Comparison of ENCODE assay signal across 25 mouse cellular contexts in the genomic region with DNA sequence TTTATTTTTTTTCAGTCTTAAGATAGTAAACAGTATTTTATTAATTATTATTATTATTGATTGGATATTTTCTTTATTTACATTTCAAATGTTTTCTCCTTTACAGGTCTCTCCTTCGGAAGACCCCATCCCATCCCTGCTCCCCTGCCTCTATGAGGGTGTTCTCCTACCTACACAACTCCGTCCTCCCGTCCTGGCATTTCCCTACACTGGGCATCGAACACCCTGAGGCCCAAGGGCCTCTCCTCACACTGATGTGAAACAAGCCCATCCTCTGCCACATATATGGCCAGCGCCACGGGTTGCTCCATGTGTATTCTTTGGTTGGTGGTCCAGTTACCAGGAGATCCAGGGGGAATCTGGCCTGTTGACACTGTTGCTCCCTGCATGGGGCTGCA.
DNase-seq lines count a peak whose midpoint lies in the region; ATAC-seq and TF ChIP-seq lines count a peak whose summit lies in the region.
"Had no signal": no experiment of that assay in that cellular context is flagged by ENCODE, and none has a peak within 500 bp of the region (broad histone marks: within the 10 kb centered on the region; RNA-seq: fewer than 3 reads in every experiment).

No protein-coding gene starts in this region.

- no peak for DNase-seq in hindbrain, embryonic 14.5 days (ENCODE audit: low spot score)
- DNase-seq in midbrain, postnatal 0 days (ENCODE audit: low spot score): no peak
- no peak for DNase-seq in limb, embryonic 10.5 days (ENCODE audit: low spot score)
- DNase-seq in layer of hippocampus, adult 9-10 months (ENCODE audit: low spot score): no peak
- DNase-seq in thymus, postnatal 10 days (ENCODE audit: low spot score in 2 of 2): no peak
- DNase-seq: adrenal gland, postnatal 36 days; B cell, adult 2 months; cerebellum, adult 9-10 months; gastrocnemius, adult 2 months; liver, embryonic 13.5 days; lung, adult 2 months; lung, postnatal 14 days; thymus, postnatal 14 days had no signal

- H3K9me3 ChIP-seq in hindbrain, embryonic 15.5 days: no peaks in the 10 kb centered on the region
- no peaks in the 10 kb centered on the region for H3K9me3 ChIP-seq in hindbrain, embryonic 14.5 days (ENCODE audit: control insufficient read depth, low read length)
- no peaks in the 10 kb centered on the region for H3K9me3 ChIP-seq in midbrain, embryonic 13.5 days
- H3K9me3 ChIP-seq in midbrain, postnatal 0 days (ENCODE audit: low read length): no peaks in the 10 kb centered on the region
- H3K9me3 ChIP-seq in embryonic facial prominence, embryonic 13.5 days: no peaks in the 10 kb centered on the region
- H3K9me3 ChIP-seq in limb, embryonic 10.5 days (replicated peaks): no peaks in the 10 kb centered on the region
- H3K9me3 ChIP-seq: G1E; hindbrain, embryonic 12.5 days; intestine, embryonic 15.5 days; limb, embryonic 12.5 days; liver, embryonic 13.5 days; neural tube, embryonic 12.5 days had no signal

- H3K9ac ChIP-seq in hindbrain, embryonic 15.5 days: no peak overlapping the region
- H3K9ac ChIP-seq in hindbrain, embryonic 14.5 days: no peak overlapping the region
- H3K9ac ChIP-seq in midbrain, embryonic 13.5 days (replicated peaks): no peak overlapping the region
- no peak overlapping the region for H3K9ac ChIP-seq in midbrain, postnatal 0 days (replicated peaks; ENCODE audit: low read length, poor library complexity, severe bottlenecking)
- no peak overlapping the region for H3K9ac ChIP-seq in embryonic facial prominence, embryonic 13.5 days
- H3K9ac ChIP-seq: hindbrain, embryonic 12.5 days; intestine, embryonic 15.5 days; limb, embryonic 12.5 days; liver, embryonic 13.5 days; neural tube, embryonic 12.5 days had no signal

- no peaks in the 10 kb centered on the region for H3K27me3 ChIP-seq in hindbrain, embryonic 15.5 days
- no peaks in the 10 kb centered on the region for H3K27me3 ChIP-seq in hindbrain, embryonic 14.5 days (ENCODE audit: control insufficient read depth, insufficient read depth, low read length)
- no peaks in the 10 kb centered on the region for H3K27me3 ChIP-seq in midbrain, embryonic 13.5 days
- H3K27me3 ChIP-seq in midbrain, postnatal 0 days (ENCODE audit: insufficient read depth, low read length): no peaks in the 10 kb centered on the region
- H3K27me3 ChIP-seq in embryonic facial prominence, embryonic 13.5 days: no peaks in the 10 kb centered on the region
- no peaks in the 10 kb centered on the region for H3K27me3 ChIP-seq in limb, embryonic 10.5 days (ENCODE audit: low read depth, poor library complexity, severe bottlenecking)
- H3K27me3 ChIP-seq: CH12.LX; hindbrain, embryonic 12.5 days; intestine, embryonic 15.5 days; limb, embryonic 12.5 days; liver, embryonic 13.5 days; neural tube, embryonic 12.5 days; Patski had no signal

- H3K4me1 ChIP-seq in hindbrain, embryonic 15.5 days (replicated peaks): no peaks in the 10 kb centered on the region
- no peaks in the 10 kb centered on the region for H3K4me1 ChIP-seq in hindbrain, embryonic 14.5 days (replicated peaks; ENCODE audit: control insufficient read depth, insufficient read depth, low read length)
- no peaks in the 10 kb centered on the region for H3K4me1 ChIP-seq in midbrain, embryonic 13.5 days (replicated peaks)
- no peaks in the 10 kb centered on the region for H3K4me1 ChIP-seq in midbrain, postnatal 0 days (ENCODE audit: insufficient read depth, low read length)
- peaks cover 17% of the 10 kb centered on the region for H3K4me1 ChIP-seq in embryonic facial prominence, embryonic 13.5 days
- peaks cover 34% of the 10 kb centered on the region for H3K4me1 ChIP-seq in limb, embryonic 10.5 days
- H3K4me1 ChIP-seq: liver, embryonic 13.5 days had no signal

- H3K36me3 ChIP-seq in hindbrain, embryonic 15.5 days: no peaks in the 10 kb centered on the region
- H3K36me3 ChIP-seq in hindbrain, embryonic 14.5 days (replicated peaks; ENCODE audit: control insufficient read depth, insufficient read depth): no peaks in the 10 kb centered on the region
- H3K36me3 ChIP-seq in midbrain, embryonic 13.5 days: no peaks in the 10 kb centered on the region
- H3K36me3 ChIP-seq in midbrain, postnatal 0 days (ENCODE audit: insufficient read depth, low read length): no peaks in the 10 kb centered on the region
- no peaks in the 10 kb centered on the region for H3K36me3 ChIP-seq in embryonic facial prominence, embryonic 13.5 days
- H3K36me3 ChIP-seq in limb, embryonic 10.5 days: no peaks in the 10 kb centered on the region
- H3K36me3 ChIP-seq: G1E; hindbrain, embryonic 12.5 days; intestine, embryonic 15.5 days; limb, embryonic 12.5 days; liver, embryonic 13.5 days; neural tube, embryonic 12.5 days had no signal

- 88% methylated on average over 6 of the region's 6 CpGs for WGBS in hindbrain, embryonic 15.5 days
- 92% methylated on average over 6 of the region's 6 CpGs for WGBS in hindbrain, embryonic 14.5 days
- whole genome bisulfite sequencing in midbrain, embryonic 13.5 days: 95% methylated on average over 6 of the region's 6 CpGs
- 94% methylated on average over 6 of the region's 6 CpGs for WGBS in midbrain, postnatal 0 days
- WGBS in embryonic facial prominence, embryonic 13.5 days: 91% methylated on average over 6 of the region's 6 CpGs
- WGBS in limb, embryonic 10.5 days: 95% methylated on average over 6 of the region's 6 CpGs

- TF ChIP-seq CTCF in midbrain, postnatal 0 days (IDR thresholded peaks at IDR 0.05): no peak

- H3K4me3 ChIP-seq in hindbrain, embryonic 15.5 days: no peak overlapping the region
- no peak overlapping the region for H3K4me3 ChIP-seq in hindbrain, embryonic 14.5 days (replicated peaks; ENCODE audit: low read length)
- no peak overlapping the region for H3K4me3 ChIP-seq in midbrain, embryonic 13.5 days (replicated peaks)
- H3K4me3 ChIP-seq in midbrain, postnatal 0 days (ENCODE audit: low read depth, low read length): no peak overlapping the region
- H3K4me3 ChIP-seq in embryonic facial prominence, embryonic 13.5 days: no peak overlapping the region
- H3K4me3 ChIP-seq in limb, embryonic 10.5 days: no peak overlapping the region
- H3K4me3 ChIP-seq: erythroblast, embryonic 14.5 days; hindbrain, embryonic 12.5 days; intestine, embryonic 15.5 days; limb, embryonic 12.5 days; liver, embryonic 13.5 days; neural tube, embryonic 12.5 days had no signal

- H3K27ac ChIP-seq in hindbrain, embryonic 15.5 days (replicated peaks): no peak overlapping the region
- no peak overlapping the region for H3K27ac ChIP-seq in hindbrain, embryonic 14.5 days
- no peak overlapping the region for H3K27ac ChIP-seq in midbrain, embryonic 13.5 days
- H3K27ac ChIP-seq in midbrain, postnatal 0 days (ENCODE audit: low read depth, low read length): no peak overlapping the region
- no peak overlapping the region for H3K27ac ChIP-seq in embryonic facial prominence, embryonic 13.5 days
- H3K27ac ChIP-seq in limb, embryonic 10.5 days: peak overlapping the region; percentile 27; the same call in 1 of the 2 replicates
- H3K27ac ChIP-seq: gastrocnemius, adult 2 months; hindbrain, embryonic 12.5 days; intestine, embryonic 15.5 days; limb, embryonic 12.5 days; liver, embryonic 13.5 days; neural tube, embryonic 12.5 days; stomach, postnatal 0 days had no signal

- ATAC-seq in hindbrain, embryonic 15.5 days (ENCODE audit: low FRiP score, low read depth): no peak
- no peak for ATAC-seq in hindbrain, embryonic 14.5 days (ENCODE audit: low FRiP score)
- ATAC-seq in midbrain, embryonic 13.5 days: 0 out of 2 replicates have a peak, but pooled peaks have one; percentile 50
- no peak for ATAC-seq in midbrain, postnatal 0 days (ENCODE audit: low FRiP score)
- 0 out of 2 replicates have a peak, but pooled peaks have one; percentile 52 for ATAC-seq in embryonic facial prominence, embryonic 13.5 days (ENCODE audit: insufficient number of reproducible peaks, insufficient read depth, low FRiP score, low TSS enrichment, low read depth)
- ATAC-seq: intestine, embryonic 15.5 days; Patski had no signal

- H3K4me2 ChIP-seq in hindbrain, embryonic 15.5 days: peak overlapping the region; percentile 40; the same call in 1 of the 2 replicates
- no peak overlapping the region for H3K4me2 ChIP-seq in hindbrain, embryonic 14.5 days (replicated peaks)
- no peak overlapping the region for H3K4me2 ChIP-seq in midbrain, embryonic 13.5 days (replicated peaks)
- H3K4me2 ChIP-seq in midbrain, postnatal 0 days (ENCODE audit: low read depth, low read length, poor library complexity, severe bottlenecking): no peak overlapping the region
- H3K4me2 ChIP-seq in embryonic facial prominence, embryonic 13.5 days: no peak overlapping the region; the same call in 1 of the 2 replicates
- H3K4me2 ChIP-seq: liver, embryonic 13.5 days had no signal

Comparison
In these comparisons a context has a peak if more than half of its experiments do, and no peak if none do; other contexts are left out.
1. ATAC-seq: peak in midbrain, embryonic 13.5 days (single experiment) and embryonic facial prominence, embryonic 13.5 days (single experiment); none in hindbrain, embryonic 15.5 days (single experiment), hindbrain, embryonic 14.5 days (single experiment) and midbrain, postnatal 0 days (single experiment).